In the genomic region with DNA sequence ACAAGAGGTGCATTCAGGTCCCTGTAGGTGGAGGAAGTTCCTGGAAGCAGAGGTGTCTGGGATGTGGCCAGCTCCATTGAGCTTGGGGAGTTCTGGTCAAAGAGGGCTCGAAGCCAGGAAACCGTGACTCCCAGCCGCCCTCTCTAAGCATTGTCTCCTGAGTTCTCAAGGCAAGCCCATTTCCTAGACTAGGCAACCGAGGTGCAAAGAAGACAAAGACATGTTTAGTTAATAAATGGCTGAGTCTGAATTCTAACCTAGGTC, we compare ENCODE assay signal across 24 mouse cellular contexts. TPM values are rescaled to one million over a fixed set of nuclear protein-coding genes. Genes with fewer than 3 reads are reported as not detected.
DNase-seq lines count a peak whose midpoint lies in the region; ATAC-seq and TF ChIP-seq lines count a peak whose summit lies in the region.
"Had no signal": no experiment of that assay in that cellular context is flagged by ENCODE, and none has a peak within 500 bp of the region (broad histone marks: within the 10 kb centered on the region; RNA-seq: fewer than 3 reads in every experiment).

No protein-coding gene starts in this region.

- peak overlapping the region; percentile 88; the same call in 1 of the 2 replicates for H3K4me2 ChIP-seq in limb, embryonic 13.5 days (replicated peaks)
- H3K4me2 ChIP-seq: forebrain, embryonic 12.5 days; heart, embryonic 11.5 days; heart, embryonic 15.5 days; hindbrain, embryonic 12.5 days had no signal

- no peaks in the 10 kb centered on the region for H3K9me3 ChIP-seq in limb, embryonic 13.5 days
- H3K9me3 ChIP-seq: embryonic facial prominence, embryonic 12.5 days; forebrain, embryonic 12.5 days; G1E; heart, embryonic 15.5 days; hindbrain, embryonic 12.5 days had no signal

- no peak for TF ChIP-seq CTCF in heart, adult 2 months (IDR thresholded peaks at IDR 0.05)

- no peak overlapping the region for H3K9ac ChIP-seq in heart, adult 2 months (ENCODE audit: low read depth, low read length)
- no peak overlapping the region for H3K9ac ChIP-seq in limb, embryonic 13.5 days
- H3K9ac ChIP-seq: embryonic facial prominence, embryonic 12.5 days; forebrain, embryonic 12.5 days; heart, embryonic 15.5 days; hindbrain, embryonic 12.5 days had no signal

- peaks cover 22% of the 10 kb centered on the region for H3K4me1 ChIP-seq in heart, adult 2 months (ENCODE audit: control insufficient read depth, insufficient read depth, low read length)
- H3K4me1 ChIP-seq in limb, embryonic 13.5 days = peaks cover 84% of the 10 kb centered on the region

- WGBS in heart, adult 2 months = 24% methylated on average over 4 of the region's 4 CpGs
- 91% methylated on average over 4 of the region's 4 CpGs for WGBS in limb, embryonic 13.5 days

- H3K4me3 ChIP-seq in heart, adult 2 months = no peak overlapping the region
- H3K4me3 ChIP-seq in limb, embryonic 13.5 days = no peak overlapping the region
- H3K4me3 ChIP-seq: forebrain, embryonic 12.5 days; heart, embryonic 15.5 days; hindbrain, embryonic 12.5 days had no signal

- ATAC-seq in limb, embryonic 13.5 days (ENCODE audit: low FRiP score, low read depth) = no peak
- ATAC-seq: activated CD4-positive, CD25-positive, alpha-beta regulatory T cell, adult 4 months; CD4-positive, CD25-positive, alpha-beta regulatory T cell, adult 4 months; forebrain, embryonic 16.5 days; hindbrain, embryonic 16.5 days; inflammation-experienced regulatory T-cells, adult 6 months; intestine, postnatal 0 days; Patski had no signal

- H3K27me3 ChIP-seq in heart, adult 2 months (ENCODE audit: control insufficient read depth, insufficient read depth, low read length) = no peaks in the 10 kb centered on the region
- no peaks in the 10 kb centered on the region for H3K27me3 ChIP-seq in limb, embryonic 13.5 days
- H3K27me3 ChIP-seq: embryonic facial prominence, embryonic 12.5 days; Patski had no signal

- no peaks in the 10 kb centered on the region for H3K36me3 ChIP-seq in heart, adult 2 months (ENCODE audit: control insufficient read depth, insufficient read depth, low read length)
- H3K36me3 ChIP-seq in limb, embryonic 13.5 days = peaks cover 28% of the 10 kb centered on the region
- H3K36me3 ChIP-seq: forebrain, embryonic 12.5 days; G1E; heart, embryonic 15.5 days; hindbrain, embryonic 12.5 days had no signal

- H3K27ac ChIP-seq in heart, adult 2 months = peak overlapping the region; percentile 41
- H3K27ac ChIP-seq in limb, embryonic 13.5 days = no peak overlapping the region
- H3K27ac ChIP-seq: embryonic facial prominence, embryonic 12.5 days; forebrain, embryonic 12.5 days; heart, embryonic 15.5 days; hindbrain, embryonic 12.5 days had no signal

- no peaks in the 10 kb centered on the region for H3K79me2 ChIP-seq in heart, adult 2 months (replicated peaks; ENCODE audit: control insufficient read depth, insufficient read depth, low read length)

- TF ChIP-seq EP300 in heart, adult 2 months (IDR thresholded peaks at IDR 0.05; ENCODE audit: insufficient read depth, low read depth, low read length) = 0 out of 2 replicates have a peak, but pooled peaks have one; percentile 20

- no peak for TF ChIP-seq POLR2A in heart, adult 2 months (IDR thresholded peaks at IDR 0.05; ENCODE audit: insufficient read depth, low read depth, low read length)

- DNase-seq in heart, adult 2 months = peak; percentile 40 to 58
- DNase-seq in heart, postnatal 4 days = no peak
- DNase-seq in 3134 (ENCODE audit: extremely low read depth, insufficient read length, low spot score) = peak; percentile 28
- peak; percentile 69 for DNase-seq in Muller cell, postnatal 12 days (ENCODE audit: inconsistent ontology term)
- no peak for DNase-seq in frontal cortex, postnatal 36 days (ENCODE audit: low spot score in 2 of 2)
- DNase-seq in left cerebral cortex, postnatal 10 days (ENCODE audit: extremely low spot score in 1 of 2, low spot score in 2 of 2) = no peak
- DNase-seq: adrenal gland, postnatal 25 days; B cell, adult 2 months; cerebellum, adult 2 months; embryo, embryonic 11 days had no signal

- intact Hi-C loops in heart, adult 2 months (cut with DNase I) = no loop called here
- intact Hi-C loops in left cerebral cortex, postnatal 10 days (cut with DNase I) = no loop called here

RNA-seq across cellular contexts. Expression of a gene that starts 3.0 kb away (rescaled TPM):
- total RNA-seq in heart, adult 2 months (2021) = 10 to 100 TPM; 30.8 to 33.8 TPM
- 57.6 and 58.2 TPM in 2 replicates for polyA plus RNA-seq in heart, adult 2 months (2012; rRNA removed)
- 10 to 100 TPM; 25.4 to 26.8 TPM for total RNA-seq in heart, postnatal 4 days (2021)
- 162 and 169 TPM in 2 replicates for polyA plus RNA-seq in limb, embryonic 13.5 days (2015; fragmentation: Nextera tagmentation; extraction: Ambion mirVana)
- total RNA-seq in left cerebral cortex, postnatal 10 days (2021) = 10 to 100 TPM; 10.7 to 11.4 TPM
- polyA plus RNA-seq: G1E had no signal

RNA-seq across cellular contexts. Expression of a gene that starts 34.0 kb away (rescaled TPM):
- 10 to 100 TPM; 59.9 to 63.6 TPM for total RNA-seq in heart, adult 2 months (2021)
- 37.4 and 62.3 TPM in 2 replicates for polyA plus RNA-seq in heart, adult 2 months (2012; rRNA removed)
- 10 to 100 TPM; 24.6 to 28.1 TPM for total RNA-seq in heart, postnatal 4 days (2021)
- 81.3 and 84.9 TPM in 2 replicates for polyA plus RNA-seq in limb, embryonic 13.5 days (2015; fragmentation: Nextera tagmentation; extraction: Ambion mirVana)
- total RNA-seq in left cerebral cortex, postnatal 10 days (2021) = 10 to 100 TPM; 15.8 to 17.0 TPM
- polyA plus RNA-seq: activated CD4-positive, CD25-positive, alpha-beta regulatory T cell, adult 4 months; CD4-positive, CD25-positive, alpha-beta regulatory T cell, adult 4 months; G1E; inflammation-experienced regulatory T-cells, adult 6 months had no signal

RNA-seq across cellular contexts. Expression of a gene that starts 38.0 kb away (rescaled TPM):
- 1 to 10 TPM; 5.1 to 5.5 TPM for total RNA-seq in heart, adult 2 months (2021)
- 5.6 and 7.0 TPM in 2 replicates for polyA plus RNA-seq in heart, adult 2 months (2012; rRNA removed)
- 1 to 10 TPM in 1 of 2 experiments, under 1 TPM in 1; 0.86 to 1.4 TPM for total RNA-seq in heart, postnatal 4 days (2021)
- polyA plus RNA-seq in limb, embryonic 13.5 days (2015; fragmentation: Nextera tagmentation; extraction: Ambion mirVana) = 1.6 TPM in 2 replicates
- 1 to 10 TPM; 3.7 to 7.1 TPM for total RNA-seq in left cerebral cortex, postnatal 10 days (2021)
- total RNA-seq: G1E had no signal
- polyA plus RNA-seq: CD4-positive, CD25-positive, alpha-beta regulatory T cell, adult 4 months; G1E had no signal

Comparison
In these comparisons a context has a peak if more than half of its experiments do, and no peak if none do; other contexts are left out.
1. DNase-seq: peak in heart, adult 2 months (2 of 2), 3134 (single experiment) and Muller cell, postnatal 12 days (single experiment); none in heart, postnatal 4 days (single experiment), frontal cortex, postnatal 36 days (0 of 2) and left cerebral cortex, postnatal 10 days (0 of 2).